Mouse (Mus musculus): ENCODE measurements around the gene Spag16. TPM values are rescaled to one million over a fixed set of nuclear protein-coding genes. Genes with fewer than 3 reads are reported as not detected.

Spag16 gene
- total and polyA plus RNA-seq, 3 experiments = not detected

- TF ChIP-seq USF1 (IDR thresholded peaks at IDR 0.05; ENCODE audit: low read depth, low read length) (no peak), ELF1 (IDR thresholded peaks at IDR 0.05; ENCODE audit: low read depth, low read length) (no peak), MXI1 (IDR thresholded peaks at IDR 0.05; ENCODE audit: low read depth, low read length) (no peak), RAD21 (IDR thresholded peaks at IDR 0.05; ENCODE audit: low read depth, low read length) (no peak), PAX5 (IDR thresholded peaks at IDR 0.05; ENCODE audit: low read length) (no peak), NELFE (IDR thresholded peaks at IDR 0.05; ENCODE audit: low read depth, low read length) (no peak), GABPA (IDR thresholded peaks at IDR 0.05; ENCODE audit: insufficient replicate concordance, low read depth, low read length) (no peak), CTCF (conservative IDR thresholded peaks at IDR 0.05 in 1 of 2, IDR thresholded peaks at IDR 0.05 in 1 of 2; ENCODE audit: low read depth in 2 of 2, low read length in 2 of 2) (no peak), BHLHE40 (IDR thresholded peaks at IDR 0.05; ENCODE audit: low read depth, low read length) (no peak), ZMIZ1 (IDR thresholded peaks at IDR 0.05; ENCODE audit: low read depth, low read length) (no peak)
- Histone ChIP-seq H3K9me3 (replicated peaks; ENCODE audit: low read length) (no peaks in the 10 kb centered on the region), H3K9ac (ENCODE audit: insufficient read depth, low read depth) (no peak overlapping the region), H3K4me3 (replicated peaks in 1 of 3; ENCODE audit: low read depth in 2 of 3, low read length in 2 of 3, poor library complexity in 1 of 3) (no peak overlapping the region), H3K36me3 (replicated peaks in 1 of 2; ENCODE audit: control insufficient read depth in 1 of 2, insufficient read depth in 1 of 2, low read length in 1 of 2) (no peaks in the 10 kb centered on the region), H3K4me1 (ENCODE audit: control insufficient read depth in 1 of 2, insufficient read depth in 2 of 2) (peaks cover 0 to 6% of the 10 kb centered on the region in 2 experiments; a peak in 1 of 4 replicates), H3K4me2 (ENCODE audit: insufficient read depth, low read depth, poor library complexity, severe bottlenecking) (no peak overlapping the region), H3K27me3 (replicated peaks) (no peaks in the 10 kb centered on the region), H3K27ac (ENCODE audit: insufficient read depth, low read depth) (no peak overlapping the region), H3K79me2 (replicated peaks; ENCODE audit: control insufficient read depth, extremely low read depth, insufficient read depth, poor library complexity, severe bottlenecking) (no peaks in the 10 kb centered on the region)
- in situ Hi-C loops (cut with MboI; ENCODE audit: low pct_ligation_motif_present, low pct_unique_long_range_greater_than_20kb, low sequenced_read_pairs) = no loop called here
- dilution Hi-C loops (cut with MboI; ENCODE audit: extremely low pct_ligation_motif_present, extremely low pct_unique_long_range_greater_than_20kb, low sequenced_read_pairs) = no loop called here
- no peak for DNase-seq (ENCODE audit: extremely low read depth)
Measured at GRCm38 (mm10) chr1:70624803-70625460, 798.2 kb downstream of the Spag16 start.

GRCm38 (mm10) chr1:70652719-70653118 lies 825.9 kb downstream of the Spag16 start:
- Histone ChIP-seq H3K27ac (ENCODE audit: insufficient read depth, low read depth) (no peak overlapping the region), H3K4me3 (replicated peaks in 1 of 3; ENCODE audit: low read depth in 2 of 3, low read length in 2 of 3, poor library complexity in 1 of 3) (no peak overlapping the region), H3K27me3 (replicated peaks) (no peaks in the 10 kb centered on the region), H3K4me2 (ENCODE audit: insufficient read depth, low read depth, poor library complexity, severe bottlenecking) (no peak overlapping the region; the same call in 1 of the 2 replicates), H3K36me3 (replicated peaks in 1 of 2; ENCODE audit: control insufficient read depth in 1 of 2, insufficient read depth in 1 of 2, low read length in 1 of 2) (no peaks in the 10 kb centered on the region), H3K9me3 (replicated peaks; ENCODE audit: low read length) (no peaks in the 10 kb centered on the region), H3K4me1 (ENCODE audit: control insufficient read depth in 1 of 2, insufficient read depth in 2 of 2) (peaks cover 0 to 11% of the 10 kb centered on the region in 2 experiments; a peak in 2 of 4 replicates), H3K9ac (ENCODE audit: insufficient read depth, low read depth) (no peak overlapping the region), H3K79me2 (replicated peaks; ENCODE audit: control insufficient read depth, extremely low read depth, insufficient read depth, poor library complexity, severe bottlenecking) (no peaks in the 10 kb centered on the region)
- peak; percentile 30 for DNase-seq (ENCODE audit: extremely low read depth)
- dilution Hi-C loops (cut with MboI; ENCODE audit: extremely low pct_ligation_motif_present, extremely low pct_unique_long_range_greater_than_20kb, low sequenced_read_pairs) = no loop called here
- TF ChIP-seq ETS1 (conservative IDR thresholded peaks at IDR 0.05; ENCODE audit: low read depth, low read length) (peak; percentile 51), JUND (conservative IDR thresholded peaks at IDR 0.05; ENCODE audit: low read depth, low read length) (peak; percentile 49; the same call in 1 of the 2 replicates), SMC3 (IDR thresholded peaks at IDR 0.05; ENCODE audit: low read depth, low read length) (no peak), MEF2A (IDR thresholded peaks at IDR 0.05; ENCODE audit: borderline replicate concordance, low read depth, low read length) (peak; percentile 75; the same call in 1 of the 2 replicates), CHD2 (IDR thresholded peaks at IDR 0.05; ENCODE audit: low read length) (no peak), JUN (IDR thresholded peaks at IDR 0.05; ENCODE audit: insufficient read depth, low read depth, low read length) (peak; percentile 39; the same call in 1 of the 2 replicates)
- in situ Hi-C loops (cut with MboI; ENCODE audit: low pct_ligation_motif_present, low pct_unique_long_range_greater_than_20kb, low sequenced_read_pairs) = no loop called here

All from CH12.LX (cell line).